Mouse (Mus musculus): ENCODE results near the gene Fras1. TPM values are rescaled to one million over a fixed set of nuclear protein-coding genes. Genes with fewer than 3 reads are reported as not detected.

Fras1 gene
- polyA plus RNA-seq (2017; shearing (Covaris generic)) = 0.49 TPM

DNA sequence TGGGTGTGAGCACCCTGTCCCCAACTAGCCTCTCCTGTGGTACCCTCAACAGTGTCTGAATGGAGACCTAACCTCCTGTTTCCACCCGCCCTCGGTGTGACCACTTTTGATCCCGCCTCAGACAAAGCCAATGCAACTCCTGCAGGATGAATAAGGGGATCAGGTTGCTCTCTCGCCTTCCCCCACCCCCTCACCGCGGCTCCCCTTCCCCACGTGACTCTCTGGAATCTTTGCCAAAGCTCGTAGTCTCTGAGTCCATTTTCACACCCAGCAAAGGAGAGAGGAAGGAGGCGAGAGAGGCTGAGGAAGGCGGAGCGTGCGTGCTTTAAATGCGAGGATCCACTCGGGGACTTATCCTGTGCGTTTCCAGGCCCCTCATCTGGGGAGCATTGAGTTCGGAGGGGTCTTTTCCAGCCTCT is at the start of gene Fras1:
TSS of gene Fras1 (plus strand) at position 389 of the 419 bp plus-strand sequence.

DNA sequence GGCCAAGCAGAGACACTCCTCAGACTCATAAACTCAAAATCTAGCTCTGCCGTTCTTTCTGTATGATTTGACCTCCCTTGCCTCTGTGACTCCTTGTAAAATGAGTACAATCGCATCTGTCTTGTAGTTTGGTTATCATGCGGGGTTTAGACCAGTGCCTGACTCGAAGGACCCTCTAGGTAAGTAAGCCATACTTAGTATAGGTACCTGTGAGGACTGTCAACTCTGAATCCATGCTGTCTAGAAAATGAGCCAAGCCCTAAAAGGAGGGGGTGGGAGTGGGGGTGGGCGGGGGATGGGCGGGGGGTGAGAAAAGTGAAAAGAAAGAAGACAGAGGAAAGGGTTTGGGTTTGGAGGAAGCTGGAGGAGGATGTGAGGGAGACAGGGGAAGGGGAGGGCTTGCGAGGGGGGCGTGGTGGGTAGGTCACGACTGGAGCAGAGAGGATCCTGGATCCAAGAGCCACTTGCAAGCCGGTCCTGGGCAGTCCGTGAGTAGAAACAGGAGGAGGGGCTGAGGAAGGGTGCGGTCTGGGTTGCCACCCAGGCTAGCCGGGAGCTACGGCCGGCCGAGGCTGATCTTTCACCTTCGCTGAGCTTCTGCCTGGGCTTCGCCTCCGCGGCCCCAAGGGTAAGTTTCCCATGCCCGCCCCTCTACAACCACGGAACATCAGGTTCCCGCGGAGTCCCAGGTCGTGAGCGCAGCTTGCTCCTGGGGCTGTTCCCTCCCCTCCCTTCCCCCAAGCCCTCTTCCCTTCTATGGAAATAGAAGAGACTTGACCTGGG is 419.4 kb downstream of the Fras1 start, which contains the start of gene Anxa3:
TSS of gene Anxa3 (plus strand) at position 404 of the 783 bp plus-strand sequence.

Other genes starting within 250 kb of the Fras1 start
- 163 TPM for gene Cnot6l, start 209.8 kb upstream of the Fras1 start, polyA plus RNA-seq (2017; shearing (Covaris generic))
- 18.5 TPM for gene Mrpl1, start 164.5 kb upstream of the Fras1 start, polyA plus RNA-seq (2017; shearing (Covaris generic))